Mouse (Mus musculus) hindbrain, embryonic 14.5 days (tissue): ENCODE results near the gene Vstm2b. TPM values are rescaled to one million over a fixed set of nuclear protein-coding genes. Genes with fewer than 3 reads are reported as not detected.

ENCODE experiments used
- ATAC-seq: fragments of 200-750 bp; cut with Nextera tagmentation; 2 replicates; pipeline ENCODE4 v1.8.0; 2017; ENCODE audit warnings: moderate number of reproducible peaks, mild to moderate bottlenecking, moderate TSS enrichment, moderate library complexity; ENCODE audit not compliant: low FRiP score
- DNase-seq: peaks from one replicate; pipeline ENCODE4 v3.0.0-alpha.2; 2015; ENCODE audit warnings: low spot score
- H3K27ac ChIP-seq: fragments of 300-500 bp; sonication (generic); 2 replicates; pipeline ENCODE4 v1.5.1; 2014; ENCODE audit warnings: mild to moderate bottlenecking, moderate library complexity
- H3K27me3 ChIP-seq: fragments of 300-500 bp; sonication (generic); 2 replicates; pipeline ENCODE4 v1.6.1; 2014; ENCODE audit warnings: mild to moderate bottlenecking, low read length, mixed read lengths; ENCODE audit not compliant: control insufficient read depth, insufficient read depth
- H3K36me3 ChIP-seq: fragments of 300-500 bp; sonication (generic); replicated peaks from 2 replicates; pipeline ENCODE4 v1.6.1; 2014; ENCODE audit not compliant: control insufficient read depth, insufficient read depth
- H3K4me1 ChIP-seq: fragments of 300-500 bp; sonication (generic); replicated peaks from 2 replicates; pipeline ENCODE4 v1.6.1; 2014; ENCODE audit warnings: antibody characterized with exemption, low read length, mixed read lengths; ENCODE audit not compliant: control insufficient read depth, insufficient read depth
- H3K4me2 ChIP-seq: fragments of 300-500 bp; sonication (generic); replicated peaks from 2 replicates; pipeline ENCODE4 v1.6.1; 2014; ENCODE audit warnings: mild to moderate bottlenecking, moderate library complexity
- H3K4me3 ChIP-seq: fragments of 300-500 bp; sonication (generic); replicated peaks from 2 replicates; pipeline ENCODE4 v1.5.1; 2014; ENCODE audit warnings: mild to moderate bottlenecking, low read length
- H3K9ac ChIP-seq: fragments of 300-500 bp; sonication (generic); 2 replicates; pipeline ENCODE4 v1.6.1; 2014
- H3K9me3 ChIP-seq: fragments of 300-500 bp; sonication (generic); 2 replicates; pipeline ENCODE4 v1.6.1; 2016; ENCODE audit warnings: low read length; ENCODE audit not compliant: control insufficient read depth
- WGBS: fragments of 180-500 bp; shearing (Covaris S2); extraction: QIAGEN DNeasy Blood & Tissue Kit; methylation state at CpG from one replicate; pipeline ENCODE4 v1.1.7; 2014; 5-methylcytosine and 5-hydroxymethylcytosine counted together
- polyA plus RNA-seq: library from polyadenylated mRNA; unstranded; fragments of >200 nt; fragmentation: Nextera tagmentation; extraction: Ambion mirVana; gene quantifications from 2 replicates; pipeline ENCODE4 v1.2.1, GENCODE M21; 2014

The Vstm2b gene
- polyA plus RNA-seq, 1 experiment from 2014 or later: 39.1 TPM

DNA sequence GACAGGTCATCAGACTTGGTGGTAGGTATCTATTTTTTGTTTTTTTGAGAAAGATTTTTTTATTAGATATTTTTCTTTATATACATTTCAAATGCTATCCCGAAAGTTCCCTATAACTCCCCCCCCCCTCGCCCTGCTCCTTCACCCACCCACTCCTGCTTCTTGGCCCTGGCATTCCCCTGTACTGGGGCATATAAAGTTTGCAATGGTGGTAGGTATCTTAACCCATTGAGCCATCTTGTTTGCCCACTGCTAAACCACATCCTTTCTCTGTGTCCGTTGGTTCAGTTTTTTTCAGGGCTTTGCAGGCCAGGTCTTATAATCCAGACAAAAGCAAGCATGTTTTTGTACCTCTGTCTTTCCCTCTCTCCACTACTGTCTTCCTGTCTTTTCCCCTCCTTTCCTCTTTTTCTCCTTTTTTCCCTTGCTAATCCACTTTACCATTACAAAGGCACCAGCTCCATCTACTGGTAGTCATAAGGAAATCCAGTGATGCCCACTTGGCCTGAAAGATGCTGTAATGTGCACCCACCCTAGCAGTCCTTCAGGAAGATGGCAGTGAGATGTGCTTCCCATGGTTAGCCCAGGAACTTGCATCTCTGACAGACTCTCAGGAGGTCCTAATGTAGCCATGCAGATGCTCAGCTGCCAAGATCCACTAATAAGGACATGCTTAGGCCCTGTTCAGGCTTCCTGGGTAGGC, 44.3 kb downstream of the Vstm2b start:
- ATAC-seq (peak; percentile 78; the same call in 1 of the 2 replicates), DNase-seq (peak; percentile 82)
- Histone ChIP-seq H3K4me3 (no peak overlapping the region), H3K27ac (no peak overlapping the region), H3K4me2 (no peak overlapping the region), H3K9me3 (no peaks in the 10 kb centered on the region), H3K27me3 (no peaks in the 10 kb centered on the region), H3K4me1 (no peaks in the 10 kb centered on the region), H3K9ac (no peak overlapping the region), H3K36me3 (no peaks in the 10 kb centered on the region)
- WGBS: 60% methylated on average over 3 of the region's 3 CpGs

Other genes with a start within 250 kb of the Vstm2b start
- not detected in 2 replicates for gene 4930433I11Rik, start 89.2 kb downstream of the Vstm2b start, polyA plus RNA-seq
- not detected in 2 replicates for gene Gm4884, start 134.4 kb downstream of the Vstm2b start, polyA plus RNA-seq